Mouse (Mus musculus): ENCODE results near the gene Vangl2.

Vangl2 gene

DNA sequence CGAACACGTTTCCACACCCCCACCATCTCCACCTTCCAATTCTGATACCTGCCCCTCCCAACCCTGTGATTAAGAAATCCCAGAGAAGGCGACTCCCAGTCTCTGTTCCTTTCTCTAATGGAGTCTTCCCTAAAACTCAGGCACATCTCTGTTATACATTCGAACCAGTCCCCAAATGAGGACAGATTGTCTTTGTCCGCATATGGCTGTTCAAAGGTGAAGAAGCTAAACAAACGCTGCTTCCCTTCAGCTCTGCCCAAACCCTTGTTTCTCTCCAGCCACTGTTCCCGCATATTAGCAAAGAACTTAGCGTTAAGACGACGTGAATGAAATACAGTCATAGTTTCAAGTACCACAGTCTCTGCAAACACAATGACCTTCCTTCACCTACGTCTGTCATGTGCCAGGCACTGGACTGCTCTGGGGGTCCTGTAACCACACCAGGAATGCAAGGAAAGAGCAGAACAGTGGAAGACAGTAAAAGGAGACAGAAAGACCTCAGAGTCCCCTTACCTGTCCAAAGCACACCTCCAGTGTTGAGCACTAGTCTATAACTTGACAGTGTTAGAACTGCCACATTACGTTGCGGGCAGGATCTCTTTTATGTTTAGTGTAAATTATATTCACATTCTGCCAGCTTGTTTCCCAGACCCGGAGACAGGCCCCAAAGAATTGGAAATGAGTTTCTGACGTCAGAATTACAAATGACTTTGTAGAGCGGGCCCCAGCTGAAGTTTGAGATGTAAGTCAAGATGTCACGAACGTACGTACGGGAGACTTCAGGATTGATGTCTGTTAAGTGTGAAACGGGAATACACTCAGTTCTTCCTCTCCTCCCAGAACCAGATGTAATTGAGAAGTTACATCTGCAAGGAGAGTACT is at the start of gene Vangl2:
TSS of gene Vangl2 (minus strand) at position 51 of the 882 bp plus-strand sequence.
- DNase-seq (ENCODE audit: inconsistent ontology term): no peak

DNA sequence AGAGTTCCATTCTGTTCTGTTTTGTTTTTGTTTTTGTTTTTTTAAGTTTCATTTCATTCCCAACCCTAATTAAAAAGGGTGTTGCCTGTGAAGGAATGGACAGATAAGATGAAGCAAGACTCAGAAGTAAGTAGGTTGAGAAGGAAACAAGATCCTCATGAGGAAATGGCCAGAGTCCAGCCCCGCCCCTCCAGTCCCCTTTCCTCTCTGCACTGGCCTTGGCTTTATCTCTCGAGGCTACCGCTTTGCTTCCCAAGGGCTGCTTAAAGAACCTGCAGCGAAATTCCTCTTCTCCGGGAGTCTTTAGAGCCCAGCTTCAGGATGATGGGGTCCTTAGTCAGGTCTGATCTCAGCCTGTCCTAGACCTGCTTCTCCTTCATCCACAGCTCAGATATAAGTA is 49.7 kb upstream of the Vangl2 start:
- no peak for DNase-seq (ENCODE audit: inconsistent ontology term)

DNA sequence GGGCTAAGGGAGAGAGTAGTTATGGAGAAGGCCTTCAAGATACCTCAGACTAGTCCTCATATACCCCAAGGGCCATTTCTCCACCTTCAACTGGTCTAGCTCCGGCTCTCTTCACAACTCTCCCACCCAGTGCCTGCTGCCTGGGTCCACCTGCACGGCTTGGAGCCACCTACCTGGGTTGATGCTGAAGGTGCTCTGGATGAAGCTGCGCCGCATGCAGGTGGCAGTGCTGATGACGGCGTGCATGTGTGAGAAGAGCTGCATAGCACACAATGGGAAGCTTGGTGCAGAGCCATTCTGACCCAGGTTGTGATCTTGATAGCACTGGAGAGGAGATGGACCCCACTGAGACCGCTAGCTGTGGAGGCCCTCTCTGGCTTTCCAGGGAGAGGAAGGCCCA is 44.4 kb upstream of the Vangl2 start:
- DNase-seq (ENCODE audit: inconsistent ontology term): no peak

DNA sequence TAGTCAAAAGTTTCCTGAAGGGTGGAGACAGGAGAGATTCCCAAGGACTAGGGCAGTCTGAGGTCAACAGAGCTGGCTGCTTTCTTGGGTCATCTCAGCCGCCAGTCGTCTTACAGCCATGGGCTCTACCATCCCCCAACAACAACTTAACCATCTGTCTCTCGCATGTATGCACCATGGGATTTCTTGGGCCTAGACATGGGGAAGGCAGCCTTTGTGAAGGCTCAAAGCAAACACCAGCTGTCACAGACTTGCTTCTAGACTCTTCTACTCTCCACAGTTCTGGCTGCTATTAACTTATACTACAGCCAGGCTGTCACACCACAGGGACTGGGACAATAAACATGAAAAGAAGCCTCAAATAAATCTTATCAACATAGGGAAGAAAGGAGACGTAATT is 43.3 kb upstream of the Vangl2 start:
- DNase-seq (ENCODE audit: inconsistent ontology term): no peak

GRCm38 (mm10) chr1:172070227-172070626 is 42.0 kb upstream of the Vangl2 start:
- no peak for DNase-seq (ENCODE audit: inconsistent ontology term)

- DNase-seq (ENCODE audit: inconsistent ontology term): no peak
These were observed 36.4 kb upstream of the Vangl2 start for GRCm38 (mm10) chr1:172064613-172065141.

DNA sequence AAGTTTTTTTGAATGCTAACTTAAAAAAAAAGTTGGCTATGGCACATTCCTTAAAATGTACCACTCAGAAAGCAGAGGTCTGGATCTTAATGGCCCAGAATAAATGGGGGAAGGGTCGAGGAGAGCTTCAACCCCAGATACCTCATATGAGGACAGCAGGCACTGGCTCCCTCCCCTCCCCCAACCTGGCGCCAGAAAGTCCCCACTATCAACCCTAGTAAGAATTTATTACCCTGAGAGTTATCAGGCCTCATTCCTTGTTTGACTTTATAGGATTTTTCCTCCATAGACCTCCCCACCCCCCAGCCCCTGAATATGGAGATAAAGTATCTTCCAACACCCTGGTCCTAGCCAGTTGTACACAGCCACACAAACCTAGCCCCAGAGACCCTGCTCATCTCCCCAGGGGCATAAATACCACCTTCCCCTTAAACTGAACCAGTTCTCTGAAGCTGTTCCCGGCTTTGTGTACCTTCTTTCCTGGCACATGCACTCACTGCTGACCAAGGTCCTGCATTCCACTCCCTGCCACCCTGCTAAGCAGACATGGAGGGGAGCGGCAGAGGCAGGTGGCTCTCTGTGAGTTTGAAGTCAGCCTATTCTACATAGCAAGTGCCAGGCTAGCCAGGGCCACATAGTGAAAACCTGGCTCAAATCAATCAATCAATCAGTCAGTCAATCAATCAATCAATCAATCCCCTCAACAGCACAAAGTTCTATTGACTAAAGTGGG is 35.2 kb upstream of the Vangl2 start:
- DNase-seq (ENCODE audit: inconsistent ontology term): no peak

- DNase-seq (ENCODE audit: inconsistent ontology term): no peak
These were observed 33.9 kb upstream of the Vangl2 start for GRCm38 (mm10) chr1:172062101-172062500.

DNA sequence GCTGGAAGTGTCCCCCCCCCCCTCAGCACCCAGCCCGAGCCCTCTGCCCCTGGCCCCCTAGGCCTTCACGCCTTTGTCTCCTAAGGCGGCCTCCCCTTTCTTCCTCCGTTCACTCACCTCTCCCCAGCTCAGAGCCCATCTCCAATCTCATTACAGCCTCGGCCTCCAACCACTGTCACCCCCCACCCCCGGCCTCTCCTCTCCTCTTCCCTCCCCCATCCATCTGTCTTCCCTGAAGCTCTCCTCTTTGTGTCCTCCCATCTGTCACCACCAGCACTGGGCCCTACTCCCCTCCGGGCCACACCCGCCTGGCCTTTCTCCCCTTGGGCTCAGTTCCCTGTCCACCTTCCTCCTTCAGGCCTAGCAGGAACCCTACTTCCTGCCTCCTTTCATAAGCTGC is 33.0 kb upstream of the Vangl2 start:
- DNase-seq (ENCODE audit: inconsistent ontology term): no peak

- DNase-seq (ENCODE audit: inconsistent ontology term): no peak
These were observed 32.4 kb upstream of the Vangl2 start for GRCm38 (mm10) chr1:172060659-172061058.

DNA sequence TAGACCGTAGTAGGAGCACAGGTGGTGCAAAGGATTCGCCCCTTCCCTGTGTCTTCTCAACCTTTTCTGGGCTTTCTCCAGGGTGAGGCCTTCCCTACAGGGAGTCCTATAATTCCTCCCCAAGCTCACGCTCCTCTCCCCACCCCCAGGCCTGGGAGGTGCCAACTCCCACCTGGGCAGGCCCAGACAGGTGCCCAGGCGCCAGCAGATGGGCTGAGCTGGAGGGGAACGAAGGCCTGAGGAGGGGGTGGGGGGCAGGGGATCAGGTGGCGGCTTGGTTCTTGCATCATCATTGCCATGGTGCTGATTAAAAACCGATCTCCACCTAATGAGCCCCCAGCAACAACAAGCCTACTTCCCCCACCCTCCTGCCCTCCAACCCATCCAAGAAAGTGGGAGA is 30.6 kb upstream of the Vangl2 start:
- DNase-seq (ENCODE audit: inconsistent ontology term): no peak

GRCm38 (mm10) chr1:172058321-172058720 is 30.1 kb upstream of the Vangl2 start:
- DNase-seq (ENCODE audit: inconsistent ontology term): no peak

- DNase-seq (ENCODE audit: inconsistent ontology term): no peak
These were observed 29.3 kb upstream of the Vangl2 start, which contains the start of gene Nhlh1 for GRCm38 (mm10) chr1:172057491-172057921. Gene Nhlh1, minus strand, starts transcription at chr1:172057573.

- no peak for DNase-seq (ENCODE audit: inconsistent ontology term)
These were observed 28.0 kb upstream of the Vangl2 start for GRCm38 (mm10) chr1:172056251-172056650.

- DNase-seq (ENCODE audit: inconsistent ontology term): peak; percentile 14
These were observed 25.5 kb upstream of the Vangl2 start for GRCm38 (mm10) chr1:172053541-172054440.

DNA sequence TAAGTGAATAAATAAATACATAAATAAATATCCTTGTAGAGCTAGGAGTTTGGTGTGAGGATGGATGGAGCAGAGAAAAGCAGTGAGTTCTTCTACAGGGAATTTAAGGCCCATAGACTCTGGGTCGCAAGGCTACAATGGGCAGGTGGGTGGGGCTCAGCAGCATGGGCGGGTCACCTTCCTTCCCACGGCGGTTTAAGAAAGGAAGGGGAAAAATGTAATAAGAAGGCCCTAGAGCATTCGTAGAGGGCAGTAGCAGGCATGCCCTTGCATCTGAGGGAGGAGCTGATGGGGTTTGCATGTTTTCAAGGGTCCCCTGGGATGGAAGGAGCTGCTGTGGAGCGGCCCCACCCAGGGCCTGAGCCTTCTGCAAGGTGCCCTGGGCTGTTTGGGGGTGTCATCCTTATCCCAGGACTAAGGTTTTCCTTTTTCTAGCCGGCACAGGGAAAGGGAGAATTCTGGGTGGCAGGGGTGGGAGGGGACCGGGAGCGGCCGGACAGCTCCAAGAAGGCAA is 24.6 kb upstream of the Vangl2 start:
- no peak for DNase-seq (ENCODE audit: inconsistent ontology term)

DNA sequence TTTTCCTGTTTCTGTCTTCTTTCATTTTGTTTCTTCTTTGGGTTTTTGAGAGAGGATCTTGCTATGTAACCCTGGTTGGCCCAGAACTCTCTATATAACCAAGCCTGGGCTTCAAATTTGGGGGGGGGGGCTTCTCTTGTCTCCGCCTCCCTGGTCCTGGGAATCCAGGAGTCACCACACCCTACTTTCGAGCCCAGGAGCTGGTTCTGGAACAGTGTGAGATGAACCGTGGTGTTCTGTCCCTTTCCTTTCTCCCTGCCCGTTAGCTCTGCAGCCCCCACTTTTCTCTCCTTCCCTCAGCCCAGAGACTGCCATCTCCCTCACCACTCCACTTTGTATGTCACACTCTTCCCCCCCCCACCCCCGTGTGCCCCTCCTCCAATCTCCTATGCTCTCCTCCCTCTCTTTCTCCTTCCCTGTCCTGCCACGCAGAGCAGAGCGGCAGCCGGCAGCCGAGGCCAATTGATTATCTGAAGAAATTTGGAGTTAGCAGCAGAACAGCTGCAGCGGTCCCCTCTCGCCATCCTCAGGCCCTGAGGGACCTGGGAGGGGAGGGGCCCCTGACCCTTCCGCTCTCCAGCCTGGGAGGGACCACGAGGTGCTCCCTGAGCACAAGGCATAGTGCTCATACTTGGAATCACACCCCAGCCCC is 21.0 kb upstream of the Vangl2 start:
- peak; percentile 33 for DNase-seq (ENCODE audit: inconsistent ontology term)

DNA sequence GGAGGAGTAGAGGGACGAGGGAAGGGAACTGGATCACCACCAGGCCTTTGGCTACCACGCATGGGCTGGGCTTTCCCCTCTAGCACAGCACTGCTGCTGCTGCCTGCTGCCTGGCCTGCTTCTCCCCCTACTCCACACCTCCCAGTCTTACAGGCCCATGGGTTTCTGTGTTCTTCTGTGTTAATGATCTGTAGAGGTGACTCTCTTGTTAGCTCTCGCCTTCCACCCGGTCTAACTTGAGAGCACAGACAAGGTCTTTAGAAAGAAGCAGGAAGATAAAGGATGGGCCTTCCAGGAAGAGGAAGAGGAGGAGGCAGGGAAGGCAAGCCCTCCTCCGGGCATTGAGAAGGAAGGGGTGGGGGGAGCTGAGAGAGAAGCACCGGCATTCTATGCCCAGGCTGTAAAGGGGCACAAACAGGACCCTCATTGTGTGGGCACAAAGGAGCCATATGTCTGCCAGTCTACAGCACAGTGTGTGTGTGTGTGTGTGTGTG is 20.0 kb upstream of the Vangl2 start:
- DNase-seq (ENCODE audit: inconsistent ontology term): peak; percentile 65

DNA sequence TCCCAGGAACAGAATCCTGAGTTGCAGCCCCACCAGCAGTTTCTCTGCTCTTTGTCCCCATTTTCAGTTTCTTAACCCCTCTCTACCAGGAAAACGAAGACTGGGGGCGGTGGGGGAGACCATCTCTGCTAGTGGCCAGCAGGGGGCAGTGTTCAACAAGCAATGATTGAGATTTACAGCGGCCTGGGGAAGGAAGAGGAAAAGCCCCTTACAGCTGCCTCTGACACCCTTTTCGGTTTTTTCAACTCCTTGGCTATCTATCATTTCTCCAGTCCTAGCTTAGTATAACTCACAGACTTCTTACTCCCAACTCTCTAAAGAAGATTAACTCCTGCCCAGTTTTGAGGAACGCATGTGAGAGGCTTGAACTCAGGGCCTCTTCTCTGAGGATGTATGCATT is 18.7 kb upstream of the Vangl2 start:
- DNase-seq (ENCODE audit: inconsistent ontology term): peak; percentile 80

DNA sequence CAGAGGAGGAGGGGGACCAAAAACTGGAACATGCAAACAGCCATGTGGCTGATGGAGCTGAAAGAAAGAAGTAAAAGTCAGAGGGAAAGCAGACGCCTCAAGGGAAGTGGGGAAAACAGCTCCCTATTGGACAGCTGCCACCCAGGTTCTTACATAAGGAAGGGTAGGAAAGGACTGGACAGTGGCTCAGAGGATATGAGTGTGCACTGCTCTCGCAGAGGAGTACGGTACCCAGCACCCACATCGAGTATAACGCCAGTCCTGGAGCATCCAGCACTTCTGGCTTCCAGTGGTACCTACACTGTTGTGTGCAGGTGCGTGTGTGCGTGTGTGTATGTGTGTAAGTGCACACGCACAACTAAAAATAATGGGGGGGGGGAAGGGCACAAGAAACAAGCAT is 18.2 kb upstream of the Vangl2 start:
- DNase-seq (ENCODE audit: inconsistent ontology term): no peak

DNA sequence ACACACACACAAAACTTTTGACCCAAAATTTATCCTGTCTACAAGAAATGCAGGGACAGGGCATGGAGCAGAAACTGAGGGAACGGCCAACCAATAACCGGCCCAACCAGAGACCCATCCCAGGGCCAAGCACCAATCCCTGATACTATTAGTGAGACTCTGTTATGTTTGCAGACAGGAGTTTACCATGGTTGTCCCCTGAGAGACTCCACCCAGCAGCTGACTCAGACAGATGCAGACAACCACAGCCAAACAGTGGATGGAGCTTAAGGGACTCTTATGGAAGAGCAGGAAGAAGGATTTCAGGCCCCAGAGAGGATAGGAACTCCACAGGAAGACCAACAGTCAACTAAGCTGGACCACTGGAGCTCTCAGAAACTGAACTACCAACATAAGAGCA is 1.7 kb upstream of the Vangl2 start:
- no peak for DNase-seq (ENCODE audit: inconsistent ontology term)

Measured in Muller cell, postnatal 12 days (primary cell).